Mouse (Mus musculus) brain, embryonic 18.5 days (tissue): ENCODE results near the gene Itpr1.

ENCODE experiments used
- DNase-seq: peaks from one replicate; pipeline ENCODE4 v3.0.0-alpha.2; 2012; ENCODE audit warnings: low read depth, low spot score

Gene Itpr1

GRCm38 (mm10) chr6:108321653-108322052 lies 108.8 kb downstream of the Itpr1 start:
- DNase-seq: peak; percentile 56

DNA sequence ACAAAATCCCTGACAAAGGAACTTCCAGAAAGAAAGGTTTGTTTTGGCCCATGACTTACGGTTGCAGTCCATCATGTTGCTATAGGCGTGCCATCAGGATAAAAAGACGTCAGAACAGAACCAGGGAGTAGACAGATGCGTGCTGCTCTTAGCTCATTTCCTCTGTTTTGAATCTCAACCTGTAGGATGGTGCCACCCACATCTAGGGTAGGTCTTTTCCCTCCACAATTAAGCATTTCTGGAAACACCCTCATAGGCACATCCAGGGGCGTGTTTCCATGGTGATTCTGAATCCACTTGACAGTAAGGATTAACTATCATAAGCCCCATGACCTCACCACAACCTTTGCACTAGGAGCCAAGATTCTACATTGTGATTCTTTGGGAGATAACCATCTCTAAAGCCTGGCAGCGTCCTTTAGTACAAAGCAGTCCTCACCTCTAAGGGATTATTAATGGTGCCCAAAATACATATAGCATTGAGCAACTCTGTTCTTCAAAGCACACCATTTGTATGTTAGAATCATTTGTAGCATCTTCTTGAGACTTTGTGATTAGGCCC lies 111.6 kb downstream of the Itpr1 start:
- no peak for DNase-seq

- DNase-seq: no peak
Measured at GRCm38 (mm10) chr6:108325400-108325799, 112.5 kb downstream of the Itpr1 start.

DNA sequence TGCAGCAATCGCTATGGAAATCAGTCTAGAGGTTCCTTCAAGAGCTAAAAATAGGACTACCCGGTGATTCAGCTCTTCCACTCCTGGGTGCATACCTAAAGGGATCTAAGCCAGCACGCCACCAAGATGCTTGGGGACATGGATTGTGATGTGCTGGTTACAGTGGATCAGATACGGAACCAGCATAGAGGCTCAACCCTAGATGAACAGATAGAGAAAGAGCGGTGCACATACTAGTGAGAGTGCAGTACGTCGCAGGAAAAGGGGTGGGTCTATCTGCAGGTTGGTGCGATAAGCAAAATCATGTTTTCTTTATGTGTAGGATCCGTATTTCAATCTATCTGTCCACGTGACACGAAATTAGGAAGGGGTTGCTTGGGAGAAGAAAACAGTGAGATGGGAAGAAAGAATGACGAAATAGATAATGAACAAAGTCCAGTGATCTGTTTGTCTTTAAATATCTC lies 113.1 kb downstream of the Itpr1 start:
- DNase-seq: no peak

GRCm38 (mm10) chr6:108326751-108327161 lies 113.9 kb downstream of the Itpr1 start:
- DNase-seq: no peak

- DNase-seq: no peak
Measured at GRCm38 (mm10) chr6:108327561-108327960, 114.7 kb downstream of the Itpr1 start.

DNA sequence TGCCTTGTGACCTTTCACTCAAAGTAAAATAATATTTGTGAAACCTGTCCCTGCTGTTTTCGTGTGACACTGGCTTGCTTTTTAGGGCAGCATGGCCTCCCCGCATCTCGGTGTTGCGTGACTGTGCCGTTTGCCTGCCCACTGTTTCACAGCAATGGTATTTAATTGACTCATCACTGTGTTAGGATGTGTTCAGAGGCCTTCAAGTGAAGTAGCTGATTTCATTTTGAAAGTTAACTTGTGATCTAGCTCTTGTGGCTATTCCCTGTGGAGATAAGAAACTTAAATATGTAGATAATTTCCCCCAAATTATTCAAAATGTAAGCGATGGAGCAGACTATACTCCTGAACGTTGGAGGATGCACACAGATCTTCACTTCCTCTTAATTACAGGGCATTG lies 115.4 kb downstream of the Itpr1 start:
- DNase-seq: no peak

GRCm38 (mm10) chr6:108330461-108330860 lies 117.6 kb downstream of the Itpr1 start:
- DNase-seq: no peak

- no peak for DNase-seq
Measured at GRCm38 (mm10) chr6:108331268-108331667, 118.4 kb downstream of the Itpr1 start.

DNA sequence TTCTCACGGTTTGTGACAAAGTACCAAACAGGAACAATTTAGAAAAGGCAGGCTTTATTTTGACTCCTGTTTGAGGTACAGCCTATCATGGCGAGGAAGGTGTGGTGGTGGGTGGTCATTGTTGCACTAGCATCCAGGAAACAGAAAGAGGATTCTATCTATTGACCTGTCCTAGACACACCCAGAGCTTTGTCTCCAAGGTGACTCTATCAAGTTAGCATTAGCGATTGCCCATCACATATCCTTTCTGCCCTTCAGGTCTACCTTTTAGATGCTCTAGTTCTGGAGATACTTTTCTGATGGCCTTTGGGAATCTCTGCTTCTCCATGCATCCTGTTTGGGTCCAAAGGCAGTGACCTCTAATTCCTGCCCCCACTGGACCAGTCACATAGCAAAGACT lies 121.2 kb downstream of the Itpr1 start:
- no peak for DNase-seq

GRCm38 (mm10) chr6:108335202-108335823 lies 122.4 kb downstream of the Itpr1 start:
- no peak for DNase-seq

GRCm38 (mm10) chr6:108336506-108336905 lies 123.6 kb downstream of the Itpr1 start:
- no peak for DNase-seq

GRCm38 (mm10) chr6:108337289-108337688 lies 124.4 kb downstream of the Itpr1 start:
- no peak for DNase-seq

GRCm38 (mm10) chr6:108338362-108338761 lies 125.5 kb downstream of the Itpr1 start:
- DNase-seq: no peak

GRCm38 (mm10) chr6:108342989-108343388 lies 130.1 kb downstream of the Itpr1 start:
- no peak for DNase-seq

- DNase-seq: no peak
Measured at GRCm38 (mm10) chr6:108343781-108344310, 130.9 kb downstream of the Itpr1 start.

GRCm38 (mm10) chr6:108350801-108351200 lies 137.9 kb downstream of the Itpr1 start:
- DNase-seq: no peak

DNA sequence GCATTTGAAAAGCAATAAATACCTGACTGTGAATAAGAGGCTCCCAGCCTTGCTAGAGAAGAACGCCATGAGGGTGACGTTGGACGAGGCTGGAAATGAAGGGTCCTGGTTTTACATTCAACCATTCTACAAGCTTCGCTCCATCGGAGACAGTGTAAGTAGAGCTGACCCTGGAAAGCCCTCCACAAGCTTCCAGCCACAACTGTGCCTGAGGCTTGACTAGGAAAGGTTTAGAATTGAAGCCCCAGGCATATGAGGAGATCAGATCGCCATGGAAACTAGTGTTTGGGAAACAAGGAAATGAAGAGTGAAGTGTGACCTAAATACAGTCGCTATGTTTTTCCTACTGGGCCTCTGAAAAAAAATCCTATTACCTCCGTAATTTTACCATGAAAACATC lies 139.1 kb downstream of the Itpr1 start:
- no peak for DNase-seq

GRCm38 (mm10) chr6:108367412-108367811 lies 154.5 kb downstream of the Itpr1 start:
- DNase-seq: no peak

- no peak for DNase-seq
Measured at GRCm38 (mm10) chr6:108369031-108369430, 156.1 kb downstream of the Itpr1 start.

- DNase-seq: no peak
Measured at GRCm38 (mm10) chr6:108371347-108371893, 158.5 kb downstream of the Itpr1 start.

GRCm38 (mm10) chr6:108374019-108374418 lies 161.1 kb downstream of the Itpr1 start:
- DNase-seq: no peak

DNA sequence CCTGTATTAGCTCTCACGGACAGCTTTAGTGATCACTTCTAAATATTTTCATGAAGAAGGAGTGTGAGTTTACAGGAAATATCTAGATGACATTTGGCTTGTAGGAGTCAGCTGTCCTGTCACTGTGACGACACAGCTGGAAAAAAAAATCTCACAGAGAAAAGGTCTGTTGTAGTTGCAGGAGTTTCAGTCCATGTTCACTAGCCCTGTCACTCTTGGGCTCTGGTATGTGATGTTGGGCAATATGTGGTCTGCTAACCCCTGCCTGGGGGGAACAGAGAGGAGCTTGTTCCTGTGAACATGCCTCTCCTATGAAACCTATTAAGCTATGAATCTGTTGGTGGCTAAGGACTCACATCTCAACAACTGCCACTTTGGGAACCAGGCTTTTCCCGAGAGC lies 166.1 kb downstream of the Itpr1 start:
- no peak for DNase-seq
